Mouse (Mus musculus): Measurements from ENCODE around the gene Cpa5.

Gene Cpa5

GRCm38 (mm10) chr6:30610710-30611109 is at the start of gene Cpa5:
Gene Cpa5, plus strand, starts transcription at chr6:30611010.
- DNase-seq = no peak

GRCm38 (mm10) chr6:30562132-30562531 is 48.7 kb upstream of the Cpa5 start:
- DNase-seq = no peak

- no peak for DNase-seq
Observed at GRCm38 (mm10) chr6:30563575-30563974, 47.2 kb upstream of the Cpa5 start.

- no peak for DNase-seq
Observed at GRCm38 (mm10) chr6:30564051-30564450, 46.8 kb upstream of the Cpa5 start.

- DNase-seq = no peak
Observed at GRCm38 (mm10) chr6:30568069-30568468, 42.7 kb upstream of the Cpa5 start, which contains the start of gene Cpa4. Gene Cpa4, plus strand, starts transcription at chr6:30568369.

GRCm38 (mm10) chr6:30569331-30569730 is 41.5 kb upstream of the Cpa5 start:
- no peak for DNase-seq

- DNase-seq = no peak
Observed at GRCm38 (mm10) chr6:30570012-30570411, 40.8 kb upstream of the Cpa5 start.

GRCm38 (mm10) chr6:30572456-30573311 is 38.1 kb upstream of the Cpa5 start:
- no peak for DNase-seq

- no peak for DNase-seq
Observed at GRCm38 (mm10) chr6:30573380-30573779, 37.4 kb upstream of the Cpa5 start.

GRCm38 (mm10) chr6:30574945-30575344 is 35.9 kb upstream of the Cpa5 start:
- no peak for DNase-seq

GRCm38 (mm10) chr6:30576477-30577203 is 34.2 kb upstream of the Cpa5 start:
- DNase-seq = no peak

- no peak for DNase-seq
Observed at GRCm38 (mm10) chr6:30579961-30580840, 30.6 kb upstream of the Cpa5 start.

GRCm38 (mm10) chr6:30580841-30581176 is 30.0 kb upstream of the Cpa5 start:
- DNase-seq = no peak

- DNase-seq = no peak
Observed at GRCm38 (mm10) chr6:30586886-30587442, 23.8 kb upstream of the Cpa5 start.

GRCm38 (mm10) chr6:30589819-30590218 is 21.0 kb upstream of the Cpa5 start:
- no peak for DNase-seq

- no peak for DNase-seq
Observed at GRCm38 (mm10) chr6:30591851-30592404, 18.9 kb upstream of the Cpa5 start.

GRCm38 (mm10) chr6:30592417-30592974 is 18.3 kb upstream of the Cpa5 start:
- DNase-seq = no peak

GRCm38 (mm10) chr6:30594364-30594763 is 16.4 kb upstream of the Cpa5 start:
- DNase-seq = no peak

GRCm38 (mm10) chr6:30596230-30596898 is 14.4 kb upstream of the Cpa5 start:
- no peak for DNase-seq

- no peak for DNase-seq
Observed at GRCm38 (mm10) chr6:30600033-30600432, 10.8 kb upstream of the Cpa5 start.

- DNase-seq = no peak
Observed at GRCm38 (mm10) chr6:30600995-30601394, 9.8 kb upstream of the Cpa5 start.

Measured in cerebellum, adult 8-10 months (tissue).